Mouse (Mus musculus): ENCODE data around the gene Pfkfb3. TPM values are rescaled to one million over a fixed set of nuclear protein-coding genes. Genes with fewer than 3 reads are reported as not detected.

The Pfkfb3 gene
- polyA plus RNA-seq, 1 experiment from 2014 or later: 41.1 TPM

GRCm38 (mm10) chr2:11429538-11429937 lies 124.3 kb downstream of the Pfkfb3 start:
- Histone ChIP-seq H3K27ac (ENCODE audit: low read length) (no peak overlapping the region), H3K4me1 (replicated peaks; ENCODE audit: control insufficient read depth, insufficient read depth, low read length) (no peaks in the 10 kb centered on the region), H3K4me3 (replicated peaks; ENCODE audit: low read length) (no peak overlapping the region), H3K9me3 (ENCODE audit: control insufficient read depth, low read length) (no peaks in the 10 kb centered on the region), H3K27me3 (replicated peaks; ENCODE audit: control insufficient read depth, insufficient read depth, low read length) (no peaks in the 10 kb centered on the region), H3K36me3 (ENCODE audit: control insufficient read depth, insufficient read depth) (no peaks in the 10 kb centered on the region), H3K4me2 (ENCODE audit: low read length) (no peak overlapping the region), H3K9ac (replicated peaks; ENCODE audit: low read depth, low read length) (no peak overlapping the region)
- peak; percentile 50; the same call in 1 of the 2 replicates for ATAC-seq
- WGBS: 44% methylated on average over 3 of the region's 3 CpGs

- H3K4me1 ChIP-seq (replicated peaks; ENCODE audit: control insufficient read depth, insufficient read depth, low read length): no peaks in the 10 kb centered on the region
- no peaks in the 10 kb centered on the region for H3K36me3 ChIP-seq (ENCODE audit: control insufficient read depth, insufficient read depth)
- H3K9ac ChIP-seq (replicated peaks; ENCODE audit: low read depth, low read length): no peak overlapping the region
- WGBS: 95% methylated on average over 4 of the region's 4 CpGs
- H3K27me3 ChIP-seq (replicated peaks; ENCODE audit: control insufficient read depth, insufficient read depth, low read length): no peaks in the 10 kb centered on the region
- no peaks in the 10 kb centered on the region for H3K9me3 ChIP-seq (ENCODE audit: control insufficient read depth, low read length)
- H3K4me3 ChIP-seq (replicated peaks; ENCODE audit: low read length): no peak overlapping the region
- no peak overlapping the region for H3K4me2 ChIP-seq (ENCODE audit: low read length)
- no peak for ATAC-seq
- H3K27ac ChIP-seq (ENCODE audit: low read length): no peak overlapping the region
Measured at GRCm38 (mm10) chr2:11428621-11429020, 125.3 kb downstream of the Pfkfb3 start.

GRCm38 (mm10) chr2:11427596-11427995 lies 126.3 kb downstream of the Pfkfb3 start:
- Histone ChIP-seq H3K27me3 (replicated peaks; ENCODE audit: control insufficient read depth, insufficient read depth, low read length) (no peaks in the 10 kb centered on the region), H3K9ac (replicated peaks; ENCODE audit: low read depth, low read length) (no peak overlapping the region), H3K9me3 (ENCODE audit: control insufficient read depth, low read length) (no peaks in the 10 kb centered on the region), H3K4me1 (replicated peaks; ENCODE audit: control insufficient read depth, insufficient read depth, low read length) (no peaks in the 10 kb centered on the region), H3K27ac (ENCODE audit: low read length) (no peak overlapping the region), H3K4me2 (ENCODE audit: low read length) (no peak overlapping the region), H3K36me3 (ENCODE audit: control insufficient read depth, insufficient read depth) (no peaks in the 10 kb centered on the region), H3K4me3 (replicated peaks; ENCODE audit: low read length) (no peak overlapping the region)
- WGBS: 89% methylated on average over 6 of the region's 6 CpGs
- no peak for ATAC-seq

GRCm38 (mm10) chr2:11426379-11426778 lies 127.5 kb downstream of the Pfkfb3 start:
- no peaks in the 10 kb centered on the region for H3K4me1 ChIP-seq (replicated peaks; ENCODE audit: control insufficient read depth, insufficient read depth, low read length)
- H3K4me3 ChIP-seq (replicated peaks; ENCODE audit: low read length): no peak overlapping the region
- no peak overlapping the region for H3K27ac ChIP-seq (ENCODE audit: low read length)
- no peaks in the 10 kb centered on the region for H3K27me3 ChIP-seq (replicated peaks; ENCODE audit: control insufficient read depth, insufficient read depth, low read length)
- H3K9me3 ChIP-seq (ENCODE audit: control insufficient read depth, low read length): no peaks in the 10 kb centered on the region
- WGBS: 83% methylated on average over 3 of the region's 3 CpGs
- no peaks in the 10 kb centered on the region for H3K36me3 ChIP-seq (ENCODE audit: control insufficient read depth, insufficient read depth)
- no peak overlapping the region for H3K9ac ChIP-seq (replicated peaks; ENCODE audit: low read depth, low read length)
- H3K4me2 ChIP-seq (ENCODE audit: low read length): no peak overlapping the region
- no peak for ATAC-seq

- Histone ChIP-seq H3K9me3 (ENCODE audit: control insufficient read depth, low read length) (no peaks in the 10 kb centered on the region), H3K4me1 (replicated peaks; ENCODE audit: control insufficient read depth, insufficient read depth, low read length) (no peaks in the 10 kb centered on the region), H3K9ac (replicated peaks; ENCODE audit: low read depth, low read length) (no peak overlapping the region), H3K4me2 (ENCODE audit: low read length) (no peak overlapping the region), H3K27ac (ENCODE audit: low read length) (no peak overlapping the region), H3K36me3 (ENCODE audit: control insufficient read depth, insufficient read depth) (no peaks in the 10 kb centered on the region), H3K4me3 (replicated peaks; ENCODE audit: low read length) (no peak overlapping the region), H3K27me3 (replicated peaks; ENCODE audit: control insufficient read depth, insufficient read depth, low read length) (no peaks in the 10 kb centered on the region)
- WGBS: 55% methylated on average over 5 of the region's 5 CpGs
- ATAC-seq: no peak
Measured at GRCm38 (mm10) chr2:11425421-11426131, 128.3 kb downstream of the Pfkfb3 start.

- no peak overlapping the region for H3K4me3 ChIP-seq (replicated peaks; ENCODE audit: low read length)
- H3K27me3 ChIP-seq (replicated peaks; ENCODE audit: control insufficient read depth, insufficient read depth, low read length): no peaks in the 10 kb centered on the region
- no peak overlapping the region for H3K27ac ChIP-seq (ENCODE audit: low read length)
- ATAC-seq: no peak
- H3K9me3 ChIP-seq (ENCODE audit: control insufficient read depth, low read length): no peaks in the 10 kb centered on the region
- 82% methylated on average over 5 of the region's 5 CpGs for WGBS
- no peaks in the 10 kb centered on the region for H3K4me1 ChIP-seq (replicated peaks; ENCODE audit: control insufficient read depth, insufficient read depth, low read length)
- no peak overlapping the region for H3K4me2 ChIP-seq (ENCODE audit: low read length)
- H3K36me3 ChIP-seq (ENCODE audit: control insufficient read depth, insufficient read depth): no peaks in the 10 kb centered on the region
- H3K9ac ChIP-seq (replicated peaks; ENCODE audit: low read depth, low read length): no peak overlapping the region
Measured at GRCm38 (mm10) chr2:11424252-11424651, 129.6 kb downstream of the Pfkfb3 start.

- Histone ChIP-seq H3K9ac (replicated peaks; ENCODE audit: low read depth, low read length) (no peak overlapping the region), H3K4me3 (replicated peaks; ENCODE audit: low read length) (no peak overlapping the region), H3K27ac (ENCODE audit: low read length) (no peak overlapping the region), H3K36me3 (ENCODE audit: control insufficient read depth, insufficient read depth) (no peaks in the 10 kb centered on the region), H3K9me3 (ENCODE audit: control insufficient read depth, low read length) (no peaks in the 10 kb centered on the region), H3K27me3 (replicated peaks; ENCODE audit: control insufficient read depth, insufficient read depth, low read length) (no peaks in the 10 kb centered on the region), H3K4me1 (replicated peaks; ENCODE audit: control insufficient read depth, insufficient read depth, low read length) (no peaks in the 10 kb centered on the region), H3K4me2 (ENCODE audit: low read length) (no peak overlapping the region)
- ATAC-seq: no peak
- WGBS: 89% methylated on average over 2 of the region's 2 CpGs
Measured at GRCm38 (mm10) chr2:11423421-11423820, 130.5 kb downstream of the Pfkfb3 start.

GRCm38 (mm10) chr2:11422384-11422783 lies 131.5 kb downstream of the Pfkfb3 start:
- 87% methylated on average over 3 of the region's 3 CpGs for WGBS
- no peaks in the 10 kb centered on the region for H3K36me3 ChIP-seq (ENCODE audit: control insufficient read depth, insufficient read depth)
- H3K4me3 ChIP-seq (replicated peaks; ENCODE audit: low read length): no peak overlapping the region
- no peaks in the 10 kb centered on the region for H3K27me3 ChIP-seq (replicated peaks; ENCODE audit: control insufficient read depth, insufficient read depth, low read length)
- H3K9ac ChIP-seq (replicated peaks; ENCODE audit: low read depth, low read length): no peak overlapping the region
- H3K27ac ChIP-seq (ENCODE audit: low read length): no peak overlapping the region
- ATAC-seq: no peak
- no peaks in the 10 kb centered on the region for H3K9me3 ChIP-seq (ENCODE audit: control insufficient read depth, low read length)
- H3K4me2 ChIP-seq (ENCODE audit: low read length): no peak overlapping the region
- H3K4me1 ChIP-seq (replicated peaks; ENCODE audit: control insufficient read depth, insufficient read depth, low read length): no peaks in the 10 kb centered on the region

Data from forebrain, embryonic 16.5 days (tissue).